11 mouse cellular contexts compared by ENCODE assay signal in genomic region chr1:132660354-132660753, GRCm38 (mm10).
DNase-seq lines count a peak whose midpoint lies in the region; ATAC-seq and TF ChIP-seq lines count a peak whose summit lies in the region.
"Had no signal": no experiment of that assay in that cellular context is flagged by ENCODE, and none has a peak within 500 bp of the region (broad histone marks: within the 10 kb centered on the region; RNA-seq: fewer than 3 reads in every experiment).

No protein-coding gene starts in this region.

- peaks cover 16% of the 10 kb centered on the region for H3K4me1 ChIP-seq in forebrain, embryonic 14.5 days (ENCODE audit: control insufficient read depth, insufficient read depth, low read length)
- peaks cover 27% of the 10 kb centered on the region for H3K4me1 ChIP-seq in midbrain, embryonic 12.5 days
- H3K4me1 ChIP-seq: heart, embryonic 13.5 days; liver, embryonic 13.5 days had no signal

- no peaks in the 10 kb centered on the region for H3K27me3 ChIP-seq in forebrain, embryonic 14.5 days (replicated peaks; ENCODE audit: control insufficient read depth, insufficient read depth, low read length)
- no peaks in the 10 kb centered on the region for H3K27me3 ChIP-seq in midbrain, embryonic 12.5 days
- H3K27me3 ChIP-seq: liver, embryonic 13.5 days had no signal

- ATAC-seq in forebrain, embryonic 14.5 days, result peak; percentile 69
- peak; percentile 67 for ATAC-seq in midbrain, embryonic 12.5 days (ENCODE audit: low FRiP score, low read depth)
- ATAC-seq: intestine, postnatal 0 days had no signal

- DNase-seq in left cerebral cortex, adult 2 months (ENCODE audit: extremely low spot score in 1 of 2, low spot score in 2 of 2), result no peak
- no peak for DNase-seq in left cerebral cortex, postnatal 25 days (ENCODE audit: low spot score in 2 of 2)
- DNase-seq in forebrain, embryonic 14.5 days (ENCODE audit: low spot score), result peak; percentile 52
- no peak for DNase-seq in adipocyte (ENCODE audit: low spot score)
- DNase-seq in adrenal gland, postnatal 4 days (ENCODE audit: low spot score in 2 of 2), result no peak
- no peak for DNase-seq in right cerebral cortex, postnatal 25 days
- DNase-seq: liver, embryonic 13.5 days; right cerebral cortex, postnatal 14 days had no signal

- intact Hi-C loops in left cerebral cortex, adult 2 months (cut with DNase I), result no loop called here
- intact Hi-C loops in left cerebral cortex, postnatal 25 days (cut with DNase I), result no loop called here

- H3K36me3 ChIP-seq in forebrain, embryonic 14.5 days (ENCODE audit: control insufficient read depth, insufficient read depth, low read length), result peaks cover 6% of the 10 kb centered on the region; the same call in 1 of the 2 replicates
- H3K36me3 ChIP-seq in midbrain, embryonic 12.5 days, result 0 out of 2 replicates have a peak, but pooled peaks cover 7% of the 10 kb centered on the region
- H3K36me3 ChIP-seq: heart, embryonic 13.5 days; liver, embryonic 13.5 days had no signal

- H3K9ac ChIP-seq in forebrain, embryonic 14.5 days (ENCODE audit: low read length), result no peak overlapping the region
- H3K9ac ChIP-seq in midbrain, embryonic 12.5 days (replicated peaks), result no peak overlapping the region; the same call in 1 of the 2 replicates
- H3K9ac ChIP-seq: heart, embryonic 13.5 days; liver, embryonic 13.5 days had no signal

- TF ChIP-seq CTCF in left cerebral cortex, adult 2 months (IDR thresholded peaks at IDR 0.05), result no peak

- no peak overlapping the region for H3K4me2 ChIP-seq in forebrain, embryonic 14.5 days (ENCODE audit: low read length)
- H3K4me2 ChIP-seq in midbrain, embryonic 12.5 days (replicated peaks), result no peak overlapping the region
- H3K4me2 ChIP-seq: heart, embryonic 13.5 days; liver, embryonic 13.5 days had no signal

- peak overlapping the region; percentile 75 for H3K27ac ChIP-seq in left cerebral cortex, adult 2 months
- H3K27ac ChIP-seq in forebrain, embryonic 14.5 days (ENCODE audit: low read depth, low read length), result peak overlapping the region; percentile 88
- H3K27ac ChIP-seq in midbrain, embryonic 12.5 days (replicated peaks), result peak overlapping the region; percentile 83
- H3K27ac ChIP-seq: heart, embryonic 13.5 days; liver, embryonic 13.5 days had no signal

- no peak overlapping the region for H3K4me3 ChIP-seq in left cerebral cortex, adult 2 months
- no peak overlapping the region for H3K4me3 ChIP-seq in forebrain, embryonic 14.5 days (ENCODE audit: low read depth, low read length)
- no peak overlapping the region for H3K4me3 ChIP-seq in midbrain, embryonic 12.5 days
- H3K4me3 ChIP-seq: heart, embryonic 13.5 days; liver, embryonic 13.5 days had no signal

- no peaks in the 10 kb centered on the region for H3K9me3 ChIP-seq in forebrain, embryonic 14.5 days (replicated peaks; ENCODE audit: control insufficient read depth, low read length)
- no peaks in the 10 kb centered on the region for H3K9me3 ChIP-seq in midbrain, embryonic 12.5 days
- H3K9me3 ChIP-seq: heart, embryonic 13.5 days; liver, embryonic 13.5 days had no signal

- whole genome bisulfite sequencing in forebrain, embryonic 14.5 days, result 28% methylated on average over 4 of the region's 4 CpGs
- WGBS in midbrain, embryonic 12.5 days, result 31% methylated on average over 4 of the region's 4 CpGs
